Mouse (Mus musculus) cerebellum, postnatal 10 days (tissue): ENCODE measurements around the gene Pramef6.
"Not testable (repeated sequence)": the region's sequence is repeated elsewhere in the genome, so short reads cannot be mapped to it uniquely, and the experiment has no call there.

Experiments
- DNase-seq, 2 experiments: peaks; one replicate each; pipeline ENCODE4 v3.0.0; 2021; ENCODE audit warnings: mixed read lengths in 2 of 2

The Pramef6 gene

GRCm38 (mm10) chr4:143900280-143900679 is at the start of gene Pramef6:
Pramef6 (minus strand) TSS chr4:143900380.
- DNase-seq, result not testable (repeated sequence)

GRCm38 (mm10) chr4:143894406-143894805 is 5.8 kb downstream of the Pramef6 start:
- not testable (repeated sequence) for DNase-seq

GRCm38 (mm10) chr4:143882371-143882770 is 17.8 kb downstream of the Pramef6 start:
- not testable (repeated sequence) for DNase-seq

- not testable (repeated sequence) for DNase-seq
Measured at GRCm38 (mm10) chr4:143846197-143846596, 54.0 kb downstream of the Pramef6 start, which contains the start of gene Gm13103. Gm13103 (plus strand) TSS chr4:143846497.
